Mouse (Mus musculus): ENCODE measurements around the gene Inppl1. TPM values are rescaled to one million over a fixed set of nuclear protein-coding genes. Genes with fewer than 3 reads are reported as not detected.

Inppl1 gene
- polyA plus RNA-seq (2012): 63.1 and 84.0 TPM in 2 replicates

DNA sequence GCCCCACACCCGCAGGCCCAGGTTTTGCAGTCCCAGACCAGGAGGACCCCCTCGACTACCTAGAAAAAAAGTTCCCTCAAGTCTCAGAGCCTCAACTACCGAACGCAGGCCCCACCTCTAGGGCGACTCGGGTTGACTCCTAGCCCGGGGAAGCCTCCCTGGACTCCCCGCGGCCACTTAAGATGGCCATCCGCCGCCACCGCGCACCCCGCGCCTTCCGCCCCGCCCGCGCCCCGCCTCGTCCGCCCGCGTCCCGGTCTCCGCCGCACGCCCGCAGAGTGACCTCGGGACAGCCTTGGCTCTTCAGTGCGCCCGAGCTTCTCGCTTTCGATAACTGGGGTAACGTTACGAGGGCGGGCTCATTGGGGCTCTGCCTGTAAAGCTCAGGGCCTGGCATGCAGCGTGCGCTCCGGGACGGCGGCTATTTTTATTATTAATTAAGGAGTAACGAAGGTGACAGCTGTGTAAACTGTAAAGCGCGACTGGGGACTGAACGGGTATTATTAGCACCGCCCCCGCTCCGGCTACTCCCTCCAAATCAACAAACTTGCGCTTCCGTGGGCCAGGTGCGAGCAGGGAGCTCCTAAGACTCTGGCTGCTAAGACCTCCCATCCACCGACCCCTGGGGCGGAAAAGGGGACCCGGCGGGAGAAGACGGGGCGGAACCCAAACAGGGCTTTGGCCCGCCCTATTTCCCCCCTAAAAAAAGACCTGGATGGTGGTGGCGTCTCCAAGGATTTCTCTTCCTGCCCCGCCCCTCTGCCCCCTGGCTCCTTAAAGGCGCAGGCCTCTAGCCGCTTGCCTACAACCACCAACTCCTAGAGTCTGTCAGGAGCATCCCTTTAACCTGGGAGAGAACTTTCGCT, at the start of gene Inppl1:
Inppl1 (minus strand) TSS at position 624 of the 866 bp plus-strand sequence.
- TF ChIP-seq GATA1 (IDR thresholded peaks at IDR 0.05; ENCODE audit: low read length): no peak

DNA sequence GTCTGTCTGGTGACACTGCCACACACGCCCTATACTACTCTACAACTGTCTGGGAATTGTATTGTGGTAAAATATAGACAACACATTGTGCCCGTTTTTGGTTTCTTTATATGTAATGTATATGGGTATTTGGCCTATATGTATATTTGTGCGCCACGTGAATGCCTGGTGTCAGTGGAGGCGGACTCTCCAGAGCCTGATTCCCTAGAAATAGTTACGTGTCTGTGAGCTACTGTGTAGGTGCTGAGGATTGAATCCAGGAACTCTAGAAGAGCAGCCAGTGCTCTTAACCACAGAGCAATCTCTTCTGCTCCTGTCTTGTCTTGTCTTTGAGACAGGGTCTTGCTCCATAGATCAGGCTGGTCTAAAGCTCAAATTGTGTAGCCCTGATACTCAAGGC, 48.2 kb upstream of the Inppl1 start:
- no peak for TF ChIP-seq GATA1 (IDR thresholded peaks at IDR 0.05; ENCODE audit: low read length)

DNA sequence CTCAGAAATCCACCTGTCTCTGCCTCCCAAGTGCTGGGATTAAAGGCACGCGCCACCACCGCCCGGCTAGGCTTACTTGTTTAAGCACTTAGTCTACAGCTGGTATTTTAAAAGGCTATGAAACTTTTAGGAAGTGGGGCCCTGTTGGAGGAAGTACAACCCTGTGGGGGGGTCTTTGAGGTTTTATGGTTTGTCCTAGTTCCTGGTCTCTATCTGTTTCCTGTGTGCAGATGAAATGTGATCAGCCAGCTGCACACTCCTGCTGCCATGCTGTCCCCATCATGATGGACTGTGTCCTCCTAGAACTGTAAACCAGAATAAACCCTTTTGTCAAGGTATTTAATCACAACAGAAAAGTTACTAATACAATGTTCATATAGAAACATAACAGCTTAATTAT, 46.1 kb upstream of the Inppl1 start:
- TF ChIP-seq GATA1 (IDR thresholded peaks at IDR 0.05; ENCODE audit: low read length): no peak

DNA sequence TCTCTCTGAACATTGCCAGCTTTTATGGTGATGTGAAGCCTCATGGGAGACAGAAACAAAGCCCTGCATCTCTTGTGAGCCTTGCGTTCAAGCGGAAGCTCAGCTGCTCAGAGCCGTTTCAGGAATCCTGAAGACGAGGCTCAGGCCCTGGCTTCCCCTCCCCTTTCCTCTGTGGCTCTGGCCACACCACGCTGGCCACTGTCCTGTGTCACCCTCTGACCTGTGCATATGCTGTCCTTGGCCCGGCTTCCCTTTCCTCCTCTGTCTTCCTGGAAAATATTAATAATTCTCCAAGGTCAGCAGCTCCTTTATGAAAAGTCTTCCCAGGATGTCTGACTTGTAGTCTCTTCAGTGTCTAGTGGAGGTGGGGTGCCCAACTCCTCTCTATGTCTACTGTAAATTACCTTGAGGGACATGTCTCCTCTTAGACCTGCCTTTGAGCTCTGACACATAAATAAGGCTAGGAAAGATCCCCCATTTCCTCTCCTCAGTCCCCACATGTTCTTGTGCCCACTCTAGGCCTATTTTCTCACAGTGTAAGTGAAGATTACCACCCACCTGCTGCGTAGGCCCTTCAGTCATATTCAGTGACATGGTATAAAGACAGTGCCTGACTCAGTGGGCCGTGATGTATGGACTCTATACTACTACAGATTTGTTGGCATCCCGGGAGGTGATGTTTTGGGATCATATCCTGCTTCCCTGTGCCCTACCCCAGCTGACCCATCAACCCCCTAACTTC, 44.6 kb upstream of the Inppl1 start:
- TF ChIP-seq GATA1 (IDR thresholded peaks at IDR 0.05; ENCODE audit: low read length): no peak

DNA sequence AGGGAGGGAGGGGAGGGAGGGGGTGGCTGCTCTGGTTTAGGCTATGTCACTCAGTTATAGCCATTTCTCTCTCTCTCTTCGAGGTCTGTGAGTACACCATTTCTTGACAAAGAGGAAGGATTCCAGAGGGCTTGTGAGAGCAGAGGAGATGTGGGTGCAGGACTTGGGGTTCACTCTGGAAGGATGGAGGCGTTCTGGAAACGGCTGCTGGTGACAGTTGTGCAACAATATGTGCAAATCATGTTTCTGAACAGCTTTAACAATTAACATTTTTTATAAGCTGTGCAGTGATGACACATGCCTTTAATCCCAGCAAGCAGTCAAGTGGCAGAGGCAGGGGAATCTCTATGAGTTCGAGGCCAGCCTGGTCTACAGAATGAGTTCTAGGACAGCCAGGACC, 42.8 kb upstream of the Inppl1 start:
- TF ChIP-seq GATA1 (IDR thresholded peaks at IDR 0.05; ENCODE audit: low read length): no peak

DNA sequence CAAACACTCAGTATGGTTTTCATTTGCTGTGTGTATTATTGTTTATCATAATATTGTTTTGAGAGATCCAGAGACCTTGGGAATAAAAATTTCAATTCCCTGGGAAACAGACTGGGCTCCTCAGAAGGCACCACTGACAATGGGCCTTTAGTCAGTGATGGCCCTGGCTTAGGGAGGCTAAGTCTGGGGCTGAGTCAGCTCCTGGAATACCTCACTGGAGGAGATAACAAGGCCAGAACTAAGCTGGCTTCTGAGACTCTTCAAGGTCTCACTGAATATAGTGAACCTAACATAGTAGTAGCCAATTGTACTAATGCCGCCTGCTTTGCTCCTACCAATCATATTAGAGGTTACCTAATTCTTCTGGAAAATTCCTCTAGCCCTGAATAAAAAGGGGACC, 37.9 kb upstream of the Inppl1 start:
- no peak for TF ChIP-seq GATA1 (IDR thresholded peaks at IDR 0.05; ENCODE audit: low read length)

DNA sequence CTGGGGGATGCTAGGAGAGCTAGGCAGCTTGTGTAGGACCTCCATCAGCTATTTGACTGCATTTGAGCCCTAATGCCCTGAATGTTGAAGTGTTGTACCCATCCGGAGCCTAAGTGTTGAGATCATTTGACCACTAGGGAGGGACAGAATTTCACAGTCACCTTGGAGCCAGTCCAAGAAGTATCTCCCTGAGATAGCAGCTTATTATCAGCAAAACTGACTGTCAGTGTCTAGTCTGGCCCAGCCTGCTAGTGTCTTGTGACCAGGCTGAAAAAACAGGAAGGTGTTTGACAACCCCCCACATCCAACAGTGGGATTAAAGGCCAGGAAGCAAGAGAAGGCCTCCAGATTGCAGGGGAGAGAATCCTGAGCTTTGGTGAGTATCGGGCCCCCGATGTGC, 33.3 kb upstream of the Inppl1 start:
- TF ChIP-seq GATA1 (IDR thresholded peaks at IDR 0.05; ENCODE audit: low read length): peak; percentile 37

DNA sequence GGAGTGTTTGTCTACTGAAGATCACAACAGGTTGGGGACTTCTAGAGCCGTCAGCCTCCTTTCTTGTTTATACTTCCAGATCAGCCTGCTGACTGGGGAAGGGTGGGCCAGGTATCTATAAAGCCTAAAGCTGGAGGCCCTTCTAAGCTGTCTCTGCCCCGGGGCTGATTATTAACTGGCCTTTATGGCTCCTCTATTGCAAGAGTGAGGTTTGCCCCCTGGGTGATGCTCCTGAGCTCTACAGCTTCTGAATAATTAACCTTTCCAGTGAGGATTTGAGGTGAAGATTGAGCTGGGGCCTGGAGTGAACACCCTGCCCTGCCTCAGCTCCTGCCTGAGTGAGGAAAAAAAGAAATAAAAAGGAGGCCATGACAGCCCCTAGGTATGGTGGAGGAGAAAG, 32.6 kb upstream of the Inppl1 start, which contains the start of gene Folr1:
Folr1 (minus strand) TSS at position 160 of the 400 bp plus-strand sequence.
- TF ChIP-seq GATA1 (IDR thresholded peaks at IDR 0.05; ENCODE audit: low read length): no peak

DNA sequence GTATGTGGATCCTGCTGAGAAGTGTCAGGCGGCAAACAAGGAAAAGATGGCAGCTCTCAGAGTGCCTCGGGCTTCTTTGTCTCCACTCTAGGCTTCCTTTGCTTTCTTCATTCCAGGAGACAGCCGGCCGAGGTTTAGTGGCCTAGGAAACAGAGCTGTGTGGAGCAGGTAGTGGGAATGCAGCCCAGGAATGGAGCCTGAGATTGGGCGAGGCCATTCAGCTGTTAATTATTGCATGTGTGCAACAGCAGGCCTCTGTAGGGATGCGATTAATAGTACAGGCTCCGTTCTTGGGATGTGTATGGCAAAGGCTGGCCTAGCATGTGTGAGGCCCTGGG, 31.1 kb upstream of the Inppl1 start:
- no peak for TF ChIP-seq GATA1 (IDR thresholded peaks at IDR 0.05; ENCODE audit: low read length)

DNA sequence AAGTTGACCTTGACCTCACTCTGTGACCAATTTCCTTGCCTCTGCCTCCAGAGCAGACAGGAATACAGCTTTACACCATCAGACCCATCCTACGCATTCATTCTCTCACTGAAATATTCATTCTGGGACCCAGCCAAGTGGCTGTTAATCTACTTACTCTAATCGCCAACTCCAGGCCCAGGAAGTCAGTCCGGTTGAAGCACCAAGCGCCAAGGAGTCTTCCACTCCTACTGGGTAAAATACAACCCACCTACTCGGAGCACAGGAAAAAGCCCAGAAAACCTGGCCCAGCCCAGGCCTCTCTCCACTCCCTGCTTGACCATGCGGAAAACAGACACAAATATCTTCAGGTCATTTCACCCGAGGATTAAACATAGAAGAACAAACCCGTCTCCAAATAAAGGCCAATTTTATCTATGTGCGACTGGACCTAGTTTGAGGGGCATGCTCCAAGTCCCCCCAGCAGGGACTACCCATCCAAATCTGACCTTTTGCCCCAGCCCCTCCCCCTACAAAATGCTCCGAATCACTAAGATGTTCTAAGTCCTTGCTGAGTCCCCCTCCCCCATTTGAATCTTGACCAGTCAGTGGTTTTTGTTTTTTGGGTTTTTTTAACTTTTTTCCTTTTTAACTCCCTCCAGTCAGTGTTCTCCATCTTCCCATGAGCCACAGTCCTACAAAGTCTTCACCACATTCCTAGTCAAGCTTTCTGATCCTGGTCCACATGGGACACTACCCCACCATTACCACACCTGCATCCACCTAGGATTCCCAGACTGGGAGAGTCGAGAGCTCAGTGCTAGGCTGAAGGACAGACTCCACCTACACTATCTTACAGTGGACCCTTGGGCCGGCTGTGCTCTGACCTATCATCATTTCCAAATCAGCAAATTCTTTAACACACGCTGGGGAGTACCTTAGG, 30.5 kb upstream of the Inppl1 start:
- TF ChIP-seq GATA1 (IDR thresholded peaks at IDR 0.05; ENCODE audit: low read length): no peak

DNA sequence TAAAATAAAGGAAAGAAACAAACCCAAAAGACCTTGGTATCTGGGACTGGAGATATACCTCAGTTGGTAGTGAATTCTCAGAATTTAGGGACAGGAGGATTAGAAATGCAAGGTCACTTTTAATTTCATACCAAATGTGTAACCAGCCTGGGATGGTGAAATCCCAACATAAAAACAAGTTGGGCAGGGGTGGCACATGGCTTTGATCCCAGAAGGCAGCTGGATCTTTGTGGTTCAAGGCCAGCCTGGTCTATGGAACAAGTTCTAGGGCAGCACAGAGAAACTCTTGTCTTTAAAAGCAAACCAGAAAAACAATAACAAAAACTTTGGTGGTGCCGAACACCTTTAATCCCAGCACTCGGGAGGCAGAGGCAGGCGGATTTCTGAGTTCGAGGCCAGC, 29.5 kb upstream of the Inppl1 start:
- no peak for TF ChIP-seq GATA1 (IDR thresholded peaks at IDR 0.05; ENCODE audit: low read length)

DNA sequence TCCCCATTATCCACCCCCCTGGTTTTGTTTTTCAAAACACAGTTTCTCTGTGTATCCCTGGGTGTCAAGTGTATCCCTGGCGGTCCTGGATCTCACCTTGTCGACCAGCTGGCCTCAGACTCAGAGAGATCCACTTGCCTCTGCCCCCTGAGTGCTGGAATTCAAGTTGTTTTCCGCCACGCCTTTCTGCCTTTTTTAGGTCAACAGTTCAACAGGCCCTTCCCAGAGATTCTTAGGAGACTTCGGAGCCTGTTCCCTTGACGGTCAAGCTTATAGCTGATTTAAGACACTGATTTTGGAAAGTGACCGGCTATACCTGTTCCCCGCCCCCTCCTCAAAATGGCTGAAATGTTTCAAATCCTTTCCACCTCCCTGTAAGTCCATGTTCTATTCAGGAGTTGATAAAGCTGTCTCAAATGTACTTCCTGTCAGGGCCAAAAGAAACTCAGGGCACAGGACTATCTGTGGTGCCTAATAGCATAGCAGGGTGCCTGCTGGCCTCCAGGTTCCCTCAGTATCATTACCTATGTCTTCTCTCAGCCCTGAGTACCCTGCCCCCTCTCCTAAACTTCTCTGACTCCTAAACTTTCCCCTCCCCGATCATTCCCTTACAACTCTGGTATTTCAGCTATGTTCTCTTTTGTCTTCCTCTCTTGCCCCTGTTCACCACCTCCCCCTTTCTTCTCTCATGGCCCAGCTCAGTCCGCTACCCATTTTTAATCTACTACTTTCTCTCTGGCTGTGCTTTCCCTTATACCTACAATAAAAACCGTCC, 28.6 kb upstream of the Inppl1 start:
- no peak for TF ChIP-seq GATA1 (IDR thresholded peaks at IDR 0.05; ENCODE audit: low read length)

DNA sequence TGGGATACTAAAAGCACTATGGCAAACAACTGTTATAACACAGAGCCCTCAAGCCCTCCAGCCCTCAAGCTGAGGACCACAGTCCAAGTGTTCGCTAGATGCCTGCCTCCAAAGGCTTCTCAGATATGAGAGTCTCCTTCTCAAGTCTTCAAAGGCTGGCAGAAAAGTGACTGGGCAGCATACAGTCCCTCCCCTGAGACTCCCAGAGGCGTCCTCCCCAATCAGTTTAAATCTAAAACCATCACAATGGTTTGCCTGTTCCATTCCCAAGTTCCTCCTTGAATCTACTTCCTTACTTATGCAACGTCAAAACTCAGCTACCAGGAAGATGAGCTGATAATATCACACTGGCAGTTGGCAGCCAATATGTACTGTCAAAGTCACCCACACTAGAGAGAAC, 25.4 kb upstream of the Inppl1 start, which contains the start of gene Anapc15:
Anapc15 (plus strand) TSS at position 301 of the 400 bp plus-strand sequence.
- TF ChIP-seq GATA1 (IDR thresholded peaks at IDR 0.05; ENCODE audit: low read length): no peak

DNA sequence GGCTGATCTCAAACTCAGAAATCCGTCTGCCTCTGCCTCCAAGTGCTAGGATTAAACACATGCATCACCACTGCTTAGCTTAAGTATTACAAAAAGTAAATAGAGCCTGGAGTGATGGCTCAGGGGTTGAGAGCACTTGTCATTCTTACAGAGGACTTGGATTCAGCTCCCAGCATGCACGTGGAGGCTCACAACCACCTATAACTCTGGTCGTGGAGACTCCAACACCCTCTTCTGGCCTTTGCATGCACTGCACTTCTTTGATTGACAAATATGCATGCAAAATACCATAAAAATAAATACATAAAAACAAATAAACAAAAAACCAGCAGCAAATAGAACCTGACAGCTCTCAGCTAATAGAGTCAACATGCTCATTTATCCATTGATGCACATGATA, 24.3 kb upstream of the Inppl1 start:
- TF ChIP-seq GATA1 (IDR thresholded peaks at IDR 0.05; ENCODE audit: low read length): no peak

DNA sequence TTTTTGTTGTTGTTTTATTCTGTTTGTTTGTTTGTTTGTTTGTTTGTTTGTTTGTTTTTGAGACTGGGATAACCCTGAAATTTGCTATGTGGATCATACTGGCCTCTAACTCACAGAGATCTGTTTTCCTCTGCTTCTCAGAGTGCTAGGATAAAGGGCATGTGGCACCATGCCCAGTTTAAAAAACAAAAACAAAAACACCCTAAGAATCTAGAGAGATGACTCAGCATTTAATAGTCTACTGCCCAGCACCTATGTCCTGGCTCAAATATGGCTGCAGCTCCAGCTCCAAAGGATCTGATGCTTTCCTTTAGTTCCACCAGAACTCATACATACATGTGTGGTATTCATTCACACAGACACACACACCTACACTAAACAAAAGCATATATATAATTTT, 22.9 kb upstream of the Inppl1 start:
- TF ChIP-seq GATA1 (IDR thresholded peaks at IDR 0.05; ENCODE audit: low read length): no peak
